Mouse (Mus musculus) fibroblast of lung, adult 2 months (primary cell): ENCODE results near the gene Gpr157.

Experiments used
- DNase-seq: peaks from one replicate; pipeline ENCODE4 v3.0.0-alpha.2; 2011; ENCODE audit warnings: low read depth

Gpr157 gene

GRCm38 (mm10) chr4:150152483-150152882 lies 65.3 kb downstream of the Gpr157 start:
- no peak for DNase-seq

GRCm38 (mm10) chr4:150155301-150155700 lies 68.1 kb downstream of the Gpr157 start:
- DNase-seq = no peak
